8 mouse cellular contexts compared by ENCODE assay signal in the genomic region with DNA sequence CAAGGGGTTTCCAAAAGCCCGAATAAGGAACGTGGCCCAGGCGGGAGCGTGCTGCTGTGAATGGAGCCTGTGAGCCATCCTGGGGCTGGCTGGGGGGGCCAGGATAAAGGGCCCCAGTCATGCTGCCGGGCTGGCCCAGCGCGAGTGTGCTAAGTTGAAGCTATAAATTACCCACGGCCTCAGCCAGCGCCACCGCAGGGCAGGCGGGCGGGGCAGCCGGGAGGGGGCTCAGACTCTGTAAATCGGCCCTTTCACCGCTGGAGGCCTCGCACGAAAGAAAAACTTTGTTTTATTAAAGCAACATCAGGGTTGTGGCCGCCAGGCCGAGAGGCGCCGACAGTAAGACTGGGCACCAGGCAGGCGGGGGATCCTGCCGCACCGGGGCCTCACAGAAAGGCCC. TPM values are rescaled to one million over a fixed set of nuclear protein-coding genes. Genes with fewer than 3 reads are reported as not detected.
DNase-seq lines count a peak whose midpoint lies in the region; ATAC-seq lines count a peak whose summit lies in the region.

No protein-coding gene starts in this region.

- peaks cover 97% of the 10 kb centered on the region for H3K27me3 ChIP-seq in hindbrain, embryonic 10.5 days (ENCODE audit: insufficient read depth, poor library complexity, severe bottlenecking)

- H3K4me1 ChIP-seq in hindbrain, embryonic 10.5 days (replicated peaks): peaks cover 88% of the 10 kb centered on the region

- no peaks in the 10 kb centered on the region for H3K9me3 ChIP-seq in hindbrain, embryonic 10.5 days

- peak overlapping the region; percentile 89 for H3K27ac ChIP-seq in hindbrain, embryonic 10.5 days

- peak; percentile 79 for ATAC-seq in common myeloid progenitor, adult 5-6 weeks (replicated peaks; ENCODE audit: low read depth, poor library complexity, severe bottlenecking)
- ATAC-seq in megakaryocyte progenitor cell, adult 5-6 weeks (replicated peaks; ENCODE audit: poor library complexity): peak; percentile 64
- no peak for ATAC-seq in CD4-positive, CD25-positive, alpha-beta regulatory T cell, adult 4 months

- H3K36me3 ChIP-seq in hindbrain, embryonic 10.5 days: no peaks in the 10 kb centered on the region

- 3% methylated on average over 24 of the region's 24 CpGs for WGBS in hindbrain, embryonic 10.5 days

- DNase-seq in adrenal gland, postnatal 14 days: peak; percentile 69
- no peak for DNase-seq in adrenal gland, adult 8-10 months
- peak; percentile 55 for DNase-seq in hindbrain, embryonic 10.5 days (ENCODE audit: low spot score)
- DNase-seq in cerebellum, postnatal 25 days: no peak
- no peak for DNase-seq in layer of hippocampus, adult 9-10 months (ENCODE audit: low spot score)

- H3K4me3 ChIP-seq in hindbrain, embryonic 10.5 days: peak overlapping the region; percentile 35

RNA-seq across cellular contexts. Expression of a gene that starts 29.1 kb away (rescaled TPM):
- total RNA-seq in adrenal gland, postnatal 14 days (2021): 6.4 and 7.8 TPM in 2 replicates
- 1 to 10 TPM; 2.4 to 4.1 (median 3.1) TPM for total RNA-seq in adrenal gland, adult 8-10 months (2022)
- total RNA-seq in common myeloid progenitor, adult 5-6 weeks (2017): 0.09 TPM in 1 of 2 replicates, not detected in the other
- 80.5 and 84.6 TPM in 2 replicates for polyA plus RNA-seq in hindbrain, embryonic 10.5 days (2016; fragmentation: Nextera tagmentation; extraction: Ambion mirVana)
- 0.39 TPM in 1 of 2 replicates, not detected in the other for total RNA-seq in megakaryocyte progenitor cell, adult 5-6 weeks (2015)
- total RNA-seq in megakaryocyte progenitor cell, adult 5-6 weeks (2017): 1.0 TPM in 1 of 2 replicates, not detected in the other
- polyA plus RNA-seq in CD4-positive, CD25-positive, alpha-beta regulatory T cell, adult 4 months (2017; shearing (Covaris generic)): not detected

RNA-seq across cellular contexts. Expression of a gene that starts 34.2 kb away (rescaled TPM):
- 20.0 and 25.1 TPM in 2 replicates for total RNA-seq in adrenal gland, postnatal 14 days (2021)
- total RNA-seq in adrenal gland, adult 8-10 months (2022): 10 to 100 TPM; 28.6 to 37.7 (median 33.2) TPM
- 22.2 and 24.8 TPM in 2 replicates for total RNA-seq in common myeloid progenitor, adult 5-6 weeks (2017)
- 37.1 and 40.9 TPM in 2 replicates for polyA plus RNA-seq in hindbrain, embryonic 10.5 days (2016; fragmentation: Nextera tagmentation; extraction: Ambion mirVana)
- total RNA-seq in megakaryocyte progenitor cell, adult 5-6 weeks (2015): 15.9 and 17.5 TPM in 2 replicates
- total RNA-seq in megakaryocyte progenitor cell, adult 5-6 weeks (2017): 17.8 and 23.7 TPM in 2 replicates
- 10 to 100 TPM; 33.7 to 42.9 TPM for polyA plus RNA-seq in CD4-positive, CD25-positive, alpha-beta regulatory T cell, adult 4 months (2017; shearing (Covaris generic))

RNA-seq across cellular contexts. Expression of a gene that starts 34.5 kb away (rescaled TPM):
- 16.8 and 23.8 TPM in 2 replicates for total RNA-seq in adrenal gland, postnatal 14 days (2021)
- total RNA-seq in adrenal gland, adult 8-10 months (2022): 1 to 10 TPM; 3.5 to 9.6 (median 6.7) TPM
- total RNA-seq in common myeloid progenitor, adult 5-6 weeks (2017): 161 and 162 TPM in 2 replicates
- 259 and 305 TPM in 2 replicates for polyA plus RNA-seq in hindbrain, embryonic 10.5 days (2016; fragmentation: Nextera tagmentation; extraction: Ambion mirVana)
- 180 and 190 TPM in 2 replicates for total RNA-seq in megakaryocyte progenitor cell, adult 5-6 weeks (2015)
- total RNA-seq in megakaryocyte progenitor cell, adult 5-6 weeks (2017): 184 and 199 TPM in 2 replicates
- 10 to 100 TPM; 18.2 to 32.2 TPM for polyA plus RNA-seq in CD4-positive, CD25-positive, alpha-beta regulatory T cell, adult 4 months (2017; shearing (Covaris generic))

RNA-seq across cellular contexts. Expression of a gene that starts 40.0 kb away (rescaled TPM):
- 53.5 and 61.1 TPM in 2 replicates for total RNA-seq in adrenal gland, postnatal 14 days (2021)
- total RNA-seq in adrenal gland, adult 8-10 months (2022): 10 to 100 TPM; 34.0 to 42.1 (median 38.5) TPM
- 286 and 289 TPM in 2 replicates for total RNA-seq in common myeloid progenitor, adult 5-6 weeks (2017)
- 255 and 317 TPM in 2 replicates for polyA plus RNA-seq in hindbrain, embryonic 10.5 days (2016; fragmentation: Nextera tagmentation; extraction: Ambion mirVana)
- 206 and 223 TPM in 2 replicates for total RNA-seq in megakaryocyte progenitor cell, adult 5-6 weeks (2015)
- total RNA-seq in megakaryocyte progenitor cell, adult 5-6 weeks (2017): 253 and 266 TPM in 2 replicates
- polyA plus RNA-seq in CD4-positive, CD25-positive, alpha-beta regulatory T cell, adult 4 months (2017; shearing (Covaris generic)): 100 to 1,000 TPM; 123 to 141 TPM

Comparison
In these comparisons a context has a peak if more than half of its experiments do, and no peak if none do; other contexts are left out.
1. DNase-seq: peak in adrenal gland, postnatal 14 days (single experiment) and hindbrain, embryonic 10.5 days (single experiment); none in adrenal gland, adult 8-10 months (single experiment), cerebellum, postnatal 25 days (0 of 2) and layer of hippocampus, adult 9-10 months (single experiment).